Mouse (Mus musculus) lung, postnatal 14 days (tissue): ENCODE measurements at regions not wholly inside any gene's neighbourhood (a gene's known extent, or its start where the extent isn't known, plus 50 kb on each side); places are given as distances from the start of the nearest gene placed in this dataset.

Source experiments
- DNase-seq: peaks from one replicate; pipeline ENCODE4 v3.0.0; 2021

GRCm38 (mm10) chr2:51822976-51823375 is 112.0 kb downstream of the Rbm43 start:
- DNase-seq = peak; percentile 13

- peak; percentile 74 for DNase-seq
These were observed 104.5 kb downstream of the Rbm43 start for GRCm38 (mm10) chr2:51830286-51830944.

DNA sequence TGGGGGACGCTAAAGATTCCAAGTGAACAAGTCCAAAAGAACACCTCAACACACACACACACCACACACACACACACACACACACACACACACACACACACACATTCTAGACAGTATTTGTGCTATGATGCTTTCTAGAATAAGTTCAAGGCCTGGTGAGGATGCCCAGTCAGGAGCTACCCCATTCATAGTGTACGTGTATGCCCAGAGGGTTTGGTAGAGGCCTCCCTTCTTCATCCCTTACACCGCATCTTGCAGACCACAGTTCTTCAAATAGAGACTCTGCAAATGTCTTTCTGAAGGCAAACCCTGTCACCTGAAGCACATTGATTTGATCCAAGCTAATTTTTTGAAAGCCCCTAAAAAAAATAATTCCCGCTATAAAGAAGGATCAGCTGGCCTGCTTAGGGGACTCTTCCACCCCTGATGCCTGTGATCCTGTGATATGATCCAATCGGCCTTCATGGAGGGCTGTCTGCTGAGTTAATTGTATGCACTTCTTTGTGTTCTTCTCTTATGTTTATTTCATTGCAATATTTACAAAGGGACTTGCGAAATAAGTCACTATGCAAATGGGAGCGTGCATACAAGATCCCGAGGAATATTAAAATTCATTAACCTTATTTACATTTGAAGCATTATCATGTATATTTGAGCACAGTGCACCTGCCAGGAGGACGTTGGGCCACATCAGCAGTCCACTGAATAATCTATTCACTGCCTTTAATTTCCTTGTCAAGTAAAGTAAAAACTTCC is 103.8 kb downstream of the Rbm43 start:
- DNase-seq = no peak

DNA sequence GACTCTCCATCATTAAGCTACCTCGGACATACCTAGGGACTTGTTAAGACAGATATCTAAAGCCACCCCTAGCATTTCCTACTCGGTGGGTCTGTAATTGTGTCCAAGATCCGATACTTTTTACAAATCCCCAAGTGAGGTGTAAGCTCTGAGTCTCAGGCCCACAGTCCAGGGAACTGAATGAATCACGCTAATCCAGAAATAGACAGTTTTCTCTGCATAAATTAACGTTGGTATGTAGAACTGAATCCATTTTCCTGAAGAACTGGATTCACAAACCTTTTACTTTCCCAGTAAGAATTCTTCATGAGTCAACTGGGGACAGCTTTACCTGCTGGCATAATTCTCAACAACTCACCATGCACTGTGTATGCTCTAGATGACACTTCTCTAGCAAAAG is 97.1 kb downstream of the Rbm43 start:
- DNase-seq = no peak

DNA sequence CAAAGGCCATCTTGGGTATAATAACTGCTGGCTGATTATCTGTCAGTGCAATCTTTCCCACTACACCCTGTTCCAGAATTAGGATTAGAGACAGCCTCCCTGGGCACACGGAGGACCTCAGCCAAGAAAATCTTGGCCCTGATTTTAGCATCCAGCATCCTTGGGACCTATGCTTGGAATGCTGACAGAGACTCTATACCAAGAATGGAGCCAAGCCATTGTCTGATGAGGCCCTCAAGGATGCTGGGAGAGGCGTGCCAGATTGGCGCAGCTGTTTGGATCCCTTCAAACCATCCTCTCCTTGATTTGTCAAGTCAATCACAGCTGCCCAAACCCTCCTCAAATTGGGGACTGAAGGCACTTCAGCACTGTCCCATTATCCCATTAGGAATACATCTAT is 94.2 kb downstream of the Rbm43 start:
- no peak for DNase-seq

DNA sequence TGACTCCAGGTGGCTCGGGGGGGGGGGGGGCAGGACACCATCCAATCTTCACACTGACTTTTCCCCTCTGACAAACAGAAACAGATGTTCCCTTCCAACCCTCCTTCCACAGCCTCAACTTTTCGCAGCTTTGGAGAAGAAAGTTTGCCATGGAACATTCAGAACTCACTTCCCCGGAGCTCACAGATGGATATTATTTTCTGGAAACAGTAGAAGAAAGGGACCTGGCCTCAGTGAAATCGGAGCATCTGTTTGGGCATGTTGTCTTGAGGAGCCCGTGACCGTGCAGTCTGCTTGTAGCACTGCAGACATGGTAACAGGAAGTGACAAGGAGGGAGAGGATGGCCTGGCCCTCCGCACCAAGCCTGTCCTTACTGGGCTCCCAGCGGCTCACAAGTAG is 90.1 kb downstream of the Rbm43 start:
- no peak for DNase-seq

- DNase-seq = no peak
These were observed 87.4 kb downstream of the Rbm43 start for GRCm38 (mm10) chr2:51847556-51847955.

DNA sequence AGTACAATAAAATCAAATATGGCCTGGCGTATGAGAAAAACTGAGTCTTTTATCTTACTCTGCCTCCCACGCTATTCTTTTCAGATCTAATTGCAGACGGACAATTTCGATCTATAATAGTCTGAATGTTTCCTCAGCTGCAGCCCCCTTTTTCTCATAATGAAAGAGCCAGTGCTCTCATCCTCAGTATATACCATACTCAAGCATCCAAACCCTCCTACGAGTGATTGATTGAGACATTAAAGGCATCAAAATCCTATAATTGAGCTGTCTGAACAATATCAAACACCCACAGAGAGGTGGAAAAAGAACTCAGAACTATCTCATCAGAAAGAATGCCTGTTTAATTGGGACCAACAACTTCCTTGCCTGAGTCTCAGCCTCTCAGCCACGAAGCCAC is 87.0 kb downstream of the Rbm43 start:
- DNase-seq = no peak

DNA sequence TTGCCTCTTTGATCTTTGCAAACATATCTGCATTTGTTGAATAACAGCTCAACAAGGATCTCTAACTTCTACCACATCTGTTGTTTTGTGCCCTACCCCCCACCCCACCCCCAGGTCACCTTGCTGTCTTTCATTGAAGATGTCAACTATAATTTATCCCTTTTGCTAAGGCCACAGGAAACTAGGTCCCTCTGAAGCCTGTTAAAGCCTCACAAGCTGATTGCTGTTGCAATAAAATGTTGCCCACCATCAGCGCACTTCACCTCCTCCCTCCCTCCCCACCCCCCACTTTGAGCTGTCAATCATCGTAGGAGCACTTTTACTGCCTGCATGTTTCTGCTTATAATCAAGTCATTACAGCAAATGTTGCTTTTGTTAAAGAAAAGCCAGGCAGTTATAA is 86.5 kb downstream of the Rbm43 start:
- no peak for DNase-seq

- no peak for DNase-seq
These were observed 84.4 kb downstream of the Rbm43 start for GRCm38 (mm10) chr2:51850581-51850980.

DNA sequence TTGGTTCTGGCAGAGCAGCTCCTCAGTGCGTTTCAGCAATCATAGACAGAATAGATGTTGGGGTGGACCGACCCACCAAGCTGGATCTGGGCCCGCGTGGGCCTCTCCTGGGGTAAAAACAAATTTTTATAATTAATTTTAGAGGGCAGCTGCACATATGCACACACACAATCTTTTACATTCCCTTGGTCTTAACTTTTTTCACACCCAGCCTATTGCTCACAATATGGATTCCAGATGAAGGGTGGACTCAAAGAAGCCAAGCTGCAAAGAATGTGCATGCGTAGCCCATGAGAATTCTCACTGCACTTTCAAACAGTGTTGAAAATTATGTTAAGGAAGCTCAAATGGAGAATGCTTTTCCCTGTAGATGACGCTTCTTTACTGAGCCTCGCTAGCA is 83.3 kb downstream of the Rbm43 start:
- DNase-seq = no peak

DNA sequence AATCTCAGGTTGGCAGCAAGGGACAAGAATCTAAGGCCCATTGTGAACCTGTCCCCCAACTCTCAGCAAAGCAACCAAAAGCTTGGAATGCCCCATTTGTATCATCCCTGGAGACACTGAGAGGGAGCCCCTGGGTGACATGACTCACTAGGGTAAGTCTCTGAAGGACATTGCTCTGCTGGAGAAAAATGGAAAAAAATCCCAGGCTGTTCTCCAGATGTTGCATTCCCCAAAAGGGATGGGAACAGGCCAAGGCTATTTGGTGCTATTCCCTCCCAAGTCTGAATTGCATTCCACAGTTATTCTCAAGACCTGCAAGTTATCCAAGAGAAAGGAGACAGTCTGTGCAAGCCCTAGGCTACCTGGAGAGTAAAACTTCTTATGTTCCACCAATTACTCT is 77.7 kb downstream of the Rbm43 start:
- DNase-seq = no peak

DNA sequence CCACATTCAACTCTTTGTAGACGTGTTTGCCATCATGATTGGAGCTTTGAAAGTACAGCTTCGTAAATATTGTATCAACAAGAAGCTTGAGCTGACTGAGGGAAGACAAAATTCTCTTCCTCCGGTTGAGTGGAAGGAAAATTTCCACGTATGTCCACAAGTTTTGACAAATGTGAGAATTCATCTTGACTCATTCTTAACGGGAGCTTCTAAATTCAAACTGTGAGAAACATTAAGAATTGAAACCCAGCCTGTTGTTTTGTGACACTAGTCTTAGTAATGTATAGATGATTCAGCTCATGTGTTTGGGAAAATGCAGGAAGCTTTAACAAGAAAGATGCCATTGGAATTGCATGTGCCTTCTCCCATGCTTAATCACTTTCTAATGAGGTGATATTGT is 68.9 kb downstream of the Rbm43 start:
- no peak for DNase-seq

GRCm38 (mm10) chr2:51868878-51869510 is 66.0 kb downstream of the Rbm43 start:
- DNase-seq = no peak

DNA sequence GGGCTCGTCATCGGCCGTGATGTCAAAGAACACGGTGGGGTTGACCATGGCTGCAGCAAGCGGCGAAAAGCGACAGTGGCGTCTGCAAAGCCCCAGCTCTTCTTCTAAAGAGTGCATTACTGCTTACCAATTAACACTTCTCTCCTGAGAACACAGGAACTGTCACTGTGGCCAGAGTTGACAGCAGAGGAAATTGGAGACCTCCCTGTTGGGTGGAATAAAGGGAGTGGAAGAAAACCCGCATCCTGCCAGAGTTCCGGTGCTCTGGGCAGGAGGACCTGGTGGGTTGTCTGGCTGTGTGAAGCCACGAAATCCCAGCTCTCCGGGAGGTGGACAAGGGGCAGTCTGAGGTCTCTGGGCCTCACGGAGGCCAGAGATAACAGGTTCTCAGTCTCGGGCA is 63.4 kb downstream of the Rbm43 start:
- DNase-seq = no peak
